Mouse (Mus musculus): ENCODE data around the gene Gm43518.

DNA sequence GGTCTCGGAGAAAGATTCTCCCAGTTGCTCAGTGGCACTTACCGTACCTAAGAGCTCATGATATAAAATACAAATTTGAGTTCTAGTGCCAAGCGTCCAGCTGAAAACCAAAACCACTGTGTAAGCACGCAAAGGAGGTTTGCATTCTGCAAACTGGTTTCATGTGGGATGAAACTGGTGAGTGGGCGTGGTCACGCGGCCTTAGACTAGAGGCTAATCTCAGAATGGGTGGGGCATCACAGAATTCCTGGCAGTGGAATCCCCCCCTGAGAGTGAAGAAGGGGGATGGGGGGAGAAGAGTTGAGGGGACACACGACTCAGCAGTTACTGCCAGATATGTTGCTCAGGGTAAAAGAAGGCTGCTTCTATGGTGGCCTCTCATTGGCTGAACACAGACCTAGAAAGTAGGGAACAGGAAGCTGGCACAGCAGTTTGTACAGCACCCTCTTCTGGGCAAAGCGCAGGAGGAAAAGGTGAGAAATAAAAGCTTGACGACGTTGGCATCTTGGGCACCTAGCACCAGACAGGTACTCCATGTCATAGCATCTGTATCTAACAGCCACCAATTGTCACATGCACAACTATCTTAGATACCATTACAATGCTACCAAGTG is 23.1 kb upstream of the Gm43518 start:
- TF ChIP-seq POLR2A (IDR thresholded peaks at IDR 0.05; ENCODE audit: control insufficient read depth in 1 of 2, insufficient read depth in 1 of 2, low read depth in 1 of 2, low read length in 2 of 2, poor library complexity in 1 of 2), result no peak
- no peak for TF ChIP-seq ZKSCAN1 (IDR thresholded peaks at IDR 0.05; ENCODE audit: low read depth, low read length)
- TF ChIP-seq HCFC1 (IDR thresholded peaks at IDR 0.05; ENCODE audit: low read depth, low read length), result peak; percentile 61; the same call in 1 of the 2 replicates
- TF ChIP-seq CTCF (IDR thresholded peaks at IDR 0.05 in 2 of 3, conservative IDR thresholded peaks at IDR 0.05 in 1 of 3; ENCODE audit: control insufficient read depth in 1 of 3, insufficient read depth in 1 of 3, low read depth in 2 of 3, low read length in 3 of 3, poor library complexity in 1 of 3, severe bottlenecking in 1 of 3), result peak; percentile 60 to 75 (median 61)
- TF ChIP-seq POLR2AphosphoS2 (IDR thresholded peaks at IDR 0.05; ENCODE audit: low read length), result no peak
- peak; percentile 85 for TF ChIP-seq ELF1 (IDR thresholded peaks at IDR 0.05; ENCODE audit: low read depth, low read length)
- no peak for TF ChIP-seq RCOR1 (IDR thresholded peaks at IDR 0.05; ENCODE audit: low read depth, low read length)
- no peak for TF ChIP-seq UBTF (IDR thresholded peaks at IDR 0.05; ENCODE audit: borderline replicate concordance, insufficient read depth, low read depth, low read length)
- TF ChIP-seq JUND (IDR thresholded peaks at IDR 0.05; ENCODE audit: low read depth, low read length), result no peak

Measured in MEL (cell line).